Mouse (Mus musculus) neural tube, embryonic 13.5 days (tissue): Measurements from ENCODE around the gene Astn1. TPM values are rescaled to one million over a fixed set of nuclear protein-coding genes. Genes with fewer than 3 reads are reported as not detected.

Experiments
- ATAC-seq: fragments of 200-750 bp; cut with Nextera tagmentation; 2 replicates; pipeline ENCODE4 v1.8.0; 2017; ENCODE audit warnings: low read depth, mild to moderate bottlenecking, moderate TSS enrichment, moderate library complexity
- H3K27ac ChIP-seq: fragments of 300-500 bp; sonication (generic); replicated peaks from 2 replicates; pipeline ENCODE4 v1.5.1; 2015; ENCODE audit warnings: moderate library complexity, mild to moderate bottlenecking, inconsistent platforms
- H3K27me3 ChIP-seq: fragments of 300-500 bp; sonication (generic); 2 replicates; pipeline ENCODE4 v1.6.1; 2015; ENCODE audit warnings: mild to moderate bottlenecking, inconsistent platforms
- H3K36me3 ChIP-seq: fragments of 300-500 bp; sonication (generic); 2 replicates; pipeline ENCODE4 v1.6.1; 2015; ENCODE audit warnings: mild to moderate bottlenecking, inconsistent platforms
- H3K4me1 ChIP-seq: fragments of 300-500 bp; sonication (generic); replicated peaks from 2 replicates; pipeline ENCODE4 v1.6.1; 2015; ENCODE audit warnings: inconsistent platforms
- H3K4me2 ChIP-seq: fragments of 300-500 bp; sonication (generic); 2 replicates; pipeline ENCODE4 v1.6.1; 2015; ENCODE audit warnings: inconsistent platforms, mild to moderate bottlenecking, moderate library complexity
- H3K4me3 ChIP-seq: fragments of 300-500 bp; sonication (generic); 2 replicates; pipeline ENCODE4 v1.5.1; 2015; ENCODE audit warnings: mild to moderate bottlenecking, inconsistent platforms
- H3K9ac ChIP-seq: fragments of 300-500 bp; sonication (generic); 2 replicates; pipeline ENCODE4 v1.6.1; 2015; ENCODE audit warnings: moderate library complexity, mild to moderate bottlenecking, inconsistent platforms
- H3K9me3 ChIP-seq: fragments of 300-500 bp; sonication (generic); 2 replicates; pipeline ENCODE4 v1.6.1; 2016; ENCODE audit warnings: inconsistent platforms
- WGBS: fragments of 180-500 bp; shearing (Covaris S2); methylation state at CpG from one replicate; pipeline ENCODE4 v1.1.7; 2015; 5-methylcytosine and 5-hydroxymethylcytosine counted together
- polyA plus RNA-seq: library from polyadenylated mRNA; unstranded; fragments of >200 nt; fragmentation: Nextera tagmentation; extraction: Ambion mirVana; gene quantifications from 2 replicates; pipeline ENCODE4 v1.2.1, GENCODE M21; 2015

The Astn1 gene
- polyA plus RNA-seq, 1 experiment from 2014 or later = 29.3 TPM

GRCm38 (mm10) chr1:158422739-158423138, 60.7 kb downstream of the Astn1 start:
- no peaks in the 10 kb centered on the region for H3K27me3 ChIP-seq
- peaks cover 7% of the 10 kb centered on the region; the same call in 1 of the 2 replicates for H3K4me1 ChIP-seq
- no peak overlapping the region for H3K27ac ChIP-seq
- no peak overlapping the region for H3K4me2 ChIP-seq
- ATAC-seq = no peak
- no peaks in the 10 kb centered on the region for H3K36me3 ChIP-seq
- H3K4me3 ChIP-seq = no peak overlapping the region
- 74% methylated on average over 1 of the region's 1 CpGs for WGBS
- H3K9ac ChIP-seq = no peak overlapping the region
- no peaks in the 10 kb centered on the region for H3K9me3 ChIP-seq

GRCm38 (mm10) chr1:158446071-158446470, 84.0 kb downstream of the Astn1 start:
- no peak overlapping the region for H3K4me3 ChIP-seq
- H3K27ac ChIP-seq = no peak overlapping the region
- H3K9ac ChIP-seq = no peak overlapping the region
- no peak overlapping the region for H3K4me2 ChIP-seq
- no peaks in the 10 kb centered on the region for H3K27me3 ChIP-seq
- H3K36me3 ChIP-seq = no peaks in the 10 kb centered on the region
- H3K9me3 ChIP-seq = no peaks in the 10 kb centered on the region
- H3K4me1 ChIP-seq = 0 out of 2 replicates have a peak, but pooled peaks cover 15% of the 10 kb centered on the region
- 88% methylated on average over 1 of the region's 1 CpGs for WGBS
- no peak for ATAC-seq

- ATAC-seq = peak; percentile 47; the same call in 1 of the 2 replicates
- WGBS = 76% methylated on average over 7 of the region's 7 CpGs
Measured at GRCm38 (mm10) chr1:158447956-158448355, 85.9 kb downstream of the Astn1 start.

GRCm38 (mm10) chr1:158452675-158453074, 90.6 kb downstream of the Astn1 start:
- no peak overlapping the region for H3K9ac ChIP-seq
- no peaks in the 10 kb centered on the region for H3K36me3 ChIP-seq
- no peak overlapping the region for H3K4me3 ChIP-seq
- ATAC-seq = peak; percentile 36; the same call in 1 of the 2 replicates
- H3K27ac ChIP-seq = no peak overlapping the region
- peaks cover 8% of the 10 kb centered on the region; the same call in 1 of the 2 replicates for H3K4me1 ChIP-seq
- no peaks in the 10 kb centered on the region for H3K27me3 ChIP-seq
- H3K4me2 ChIP-seq = no peak overlapping the region
- no peaks in the 10 kb centered on the region for H3K9me3 ChIP-seq

More at GRCm38 (mm10) chr1:158447956-158448355, 85.9 kb downstream of the Astn1 start:
- no peaks in the 10 kb centered on the region for H3K36me3 ChIP-seq
- H3K27me3 ChIP-seq = no peaks in the 10 kb centered on the region
- no peak overlapping the region for H3K9ac ChIP-seq
- H3K9me3 ChIP-seq = no peaks in the 10 kb centered on the region
- 0 out of 2 replicates have a peak, but pooled peaks cover 15% of the 10 kb centered on the region for H3K4me1 ChIP-seq
- no peak overlapping the region for H3K4me3 ChIP-seq
- H3K27ac ChIP-seq = peak overlapping the region; percentile 62; the same call in 1 of the 2 replicates
- no peak overlapping the region for H3K4me2 ChIP-seq

- no peaks in the 10 kb centered on the region for H3K27me3 ChIP-seq
- no peak for ATAC-seq
- H3K4me3 ChIP-seq = no peak overlapping the region
- no peaks in the 10 kb centered on the region; the same call in 1 of the 2 replicates for H3K4me1 ChIP-seq
- no peak overlapping the region for H3K4me2 ChIP-seq
- 84% methylated on average over 5 of the region's 5 CpGs for WGBS
- no peak overlapping the region for H3K27ac ChIP-seq
- no peaks in the 10 kb centered on the region for H3K36me3 ChIP-seq
- no peak overlapping the region for H3K9ac ChIP-seq
- no peaks in the 10 kb centered on the region for H3K9me3 ChIP-seq
Measured at GRCm38 (mm10) chr1:158453587-158453986, 91.5 kb downstream of the Astn1 start.

GRCm38 (mm10) chr1:158463975-158464374, 101.9 kb downstream of the Astn1 start:
- Histone ChIP-seq H3K4me3 (no peak overlapping the region), H3K4me2 (no peak overlapping the region), H3K9me3 (no peaks in the 10 kb centered on the region), H3K27me3 (no peaks in the 10 kb centered on the region), H3K27ac (no peak overlapping the region), H3K36me3 (no peaks in the 10 kb centered on the region; the same call in 1 of the 2 replicates), H3K4me1 (no peaks in the 10 kb centered on the region), H3K9ac (no peak overlapping the region)
- WGBS = 68% methylated on average over 6 of the region's 6 CpGs
- ATAC-seq = no peak

- 64% methylated on average over 6 of the region's 6 CpGs for WGBS
Measured at GRCm38 (mm10) chr1:158465286-158465685, 103.2 kb downstream of the Astn1 start.

GRCm38 (mm10) chr1:158477841-158478240, 115.8 kb downstream of the Astn1 start:
- WGBS = 98% methylated on average over 1 of the region's 1 CpGs
- H3K9ac ChIP-seq = no peak overlapping the region
- no peak overlapping the region for H3K4me2 ChIP-seq
- H3K4me1 ChIP-seq = no peaks in the 10 kb centered on the region
- H3K27me3 ChIP-seq = no peaks in the 10 kb centered on the region
- ATAC-seq = no peak
- peaks cover 9% of the 10 kb centered on the region; the same call in 1 of the 2 replicates for H3K36me3 ChIP-seq
- H3K9me3 ChIP-seq = no peaks in the 10 kb centered on the region
- no peak overlapping the region for H3K4me3 ChIP-seq
- H3K27ac ChIP-seq = no peak overlapping the region

More at GRCm38 (mm10) chr1:158465286-158465685, 103.2 kb downstream of the Astn1 start:
- no peak for ATAC-seq
- H3K27me3 ChIP-seq = no peaks in the 10 kb centered on the region
- H3K36me3 ChIP-seq = no peaks in the 10 kb centered on the region; the same call in 1 of the 2 replicates
- no peaks in the 10 kb centered on the region for H3K4me1 ChIP-seq
- H3K4me2 ChIP-seq = no peak overlapping the region
- no peak overlapping the region for H3K27ac ChIP-seq
- H3K9ac ChIP-seq = no peak overlapping the region
- no peaks in the 10 kb centered on the region for H3K9me3 ChIP-seq
- no peak overlapping the region for H3K4me3 ChIP-seq

GRCm38 (mm10) chr1:158480285-158480684, 118.2 kb downstream of the Astn1 start:
- H3K4me1 ChIP-seq = no peaks in the 10 kb centered on the region
- no peak overlapping the region for H3K4me2 ChIP-seq
- no peaks in the 10 kb centered on the region for H3K9me3 ChIP-seq
- no peak overlapping the region for H3K4me3 ChIP-seq
- no peak for ATAC-seq
- H3K36me3 ChIP-seq = 0 out of 2 replicates have a peak, but pooled peaks cover 2% of the 10 kb centered on the region
- H3K27me3 ChIP-seq = no peaks in the 10 kb centered on the region
- WGBS = 78% methylated on average over 6 of the region's 6 CpGs
- no peak overlapping the region for H3K9ac ChIP-seq
- H3K27ac ChIP-seq = no peak overlapping the region

- ATAC-seq = no peak
- 92% methylated on average over 2 of the region's 2 CpGs for WGBS
- Histone ChIP-seq H3K4me3 (no peak overlapping the region), H3K36me3 (no peaks in the 10 kb centered on the region), H3K4me1 (0 out of 2 replicates have a peak, but pooled peaks cover 4% of the 10 kb centered on the region), H3K27me3 (no peaks in the 10 kb centered on the region), H3K27ac (no peak overlapping the region), H3K9ac (no peak overlapping the region), H3K9me3 (no peaks in the 10 kb centered on the region), H3K4me2 (no peak overlapping the region)
Measured at GRCm38 (mm10) chr1:158483733-158484132, 121.7 kb downstream of the Astn1 start.

GRCm38 (mm10) chr1:158489521-158490021, 127.5 kb downstream of the Astn1 start:
- H3K4me3 ChIP-seq = no peak overlapping the region
- no peaks in the 10 kb centered on the region for H3K27me3 ChIP-seq
- H3K27ac ChIP-seq = peak overlapping the region; percentile 73
- H3K36me3 ChIP-seq = no peaks in the 10 kb centered on the region
- H3K4me1 ChIP-seq = peaks cover 28% of the 10 kb centered on the region
- no peak overlapping the region for H3K4me2 ChIP-seq
- H3K9me3 ChIP-seq = no peaks in the 10 kb centered on the region
- ATAC-seq = peak; percentile 93
- WGBS = 21% methylated on average over 4 of the region's 4 CpGs
- H3K9ac ChIP-seq = no peak overlapping the region

- Histone ChIP-seq H3K36me3 (no peaks in the 10 kb centered on the region), H3K4me2 (no peak overlapping the region), H3K4me1 (peaks cover 28% of the 10 kb centered on the region), H3K27me3 (no peaks in the 10 kb centered on the region), H3K9me3 (no peaks in the 10 kb centered on the region), H3K9ac (no peak overlapping the region), H3K4me3 (no peak overlapping the region), H3K27ac (peak overlapping the region; percentile 73)
- 8% methylated on average over 1 of the region's 1 CpGs for WGBS
- no peak for ATAC-seq
Measured at GRCm38 (mm10) chr1:158490175-158490574, 128.1 kb downstream of the Astn1 start.

GRCm38 (mm10) chr1:158493289-158493688, 131.2 kb downstream of the Astn1 start:
- ATAC-seq = no peak
- peaks cover 31% of the 10 kb centered on the region for H3K4me1 ChIP-seq
- no peak overlapping the region for H3K9ac ChIP-seq
- no peaks in the 10 kb centered on the region for H3K9me3 ChIP-seq
- H3K4me3 ChIP-seq = no peak overlapping the region
- 49% methylated on average over 3 of the region's 3 CpGs for WGBS
- no peak overlapping the region for H3K4me2 ChIP-seq
- no peaks in the 10 kb centered on the region for H3K36me3 ChIP-seq
- H3K27ac ChIP-seq = 0 out of 2 replicates have a peak overlapping the region, but pooled peaks have one; percentile 15
- no peaks in the 10 kb centered on the region for H3K27me3 ChIP-seq
